Comparison of ENCODE assay signal across 11 mouse cellular contexts in the genomic region with DNA sequence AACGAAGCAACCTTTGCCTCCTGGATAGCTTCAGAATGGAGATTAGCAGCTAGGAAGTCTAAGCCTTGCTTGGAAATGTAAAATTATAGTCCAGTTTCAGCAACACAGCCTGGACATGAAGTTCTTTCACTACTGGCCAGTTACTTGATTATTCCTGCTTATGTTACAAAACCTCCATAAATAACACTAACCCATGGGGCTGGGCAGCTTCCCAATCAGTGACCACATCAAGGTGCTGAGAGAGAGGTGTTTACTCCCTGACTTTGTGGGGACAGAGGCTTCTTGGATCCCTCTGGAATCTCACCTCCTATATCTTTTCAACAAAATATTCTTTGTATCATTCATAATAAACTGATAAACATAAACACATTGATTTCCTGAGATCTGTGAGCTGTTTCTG.
"Had no signal": no experiment of that assay in that cellular context is flagged by ENCODE, and none has a peak within 500 bp of the region (broad histone marks: within the 10 kb centered on the region; RNA-seq: fewer than 3 reads in every experiment).

No protein-coding gene starts in this region.

- DNase-seq: heart, adult 11 months; heart, adult 2 months; heart, postnatal 14 days; heart, postnatal 36 days; kidney, adult 11 months; kidney, adult 2 months; kidney, adult 9 months; kidney, postnatal 14 days; kidney, postnatal 36 days; liver; liver, embryonic 13.5 days had no signal
